Mouse (Mus musculus) cerebellum, adult 2 months (tissue): ENCODE results near the gene Tns2.

Experiments used
- CTCF ChIP-seq: fragments of 200-500 bp; IDR thresholded peaks from 2 replicates; pipeline ENCODE4 v1.5.1; 2011; ENCODE audit warnings: low read depth, mild to moderate bottlenecking, control low read depth, low read length, moderate library complexity, borderline replicate concordance; ENCODE audit not compliant: insufficient read depth
- POLR2A ChIP-seq: fragments of 200-500 bp; IDR thresholded peaks from 2 replicates; pipeline ENCODE4 v1.6.1; 2011; ENCODE audit warnings: low read length, control low read depth, borderline replicate concordance; ENCODE audit not compliant: insufficient read depth

GRCm38 (mm10) chr15:102118591-102118990, 18.4 kb downstream of the Tns2 start:
- no peak for TF ChIP-seq CTCF
- TF ChIP-seq POLR2A = no peak
